Mouse (Mus musculus): ENCODE measurements at regions not wholly inside any gene's neighbourhood (a gene's known extent, or its start where the extent isn't known, plus 50 kb on each side); places are given as distances from the start of the nearest gene placed in this dataset.

DNA sequence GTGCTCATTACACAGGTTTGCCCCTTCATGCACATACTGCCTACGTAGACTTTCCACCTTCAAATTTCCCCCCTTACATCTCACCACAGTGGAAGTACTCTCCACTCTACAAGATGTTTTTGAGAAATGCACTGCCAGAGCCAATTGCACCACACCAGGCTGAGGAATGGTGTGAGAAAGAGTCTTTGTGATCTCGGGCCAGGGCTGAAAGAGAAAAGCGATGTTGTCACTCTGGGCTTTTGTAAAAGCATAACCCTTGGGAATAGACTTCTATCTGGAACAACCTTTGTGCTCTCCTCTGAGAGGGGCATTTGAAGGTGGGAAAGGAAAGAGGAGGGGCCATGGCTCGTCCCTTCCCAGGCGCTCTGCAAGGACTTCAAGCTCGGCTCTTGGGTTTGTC lies 194.2 kb downstream of the Icos start:
- DNase-seq: peak in 1 of 2 experiments; percentile 16
- intact Hi-C loops (cut with DNase I): no loop called here

DNA sequence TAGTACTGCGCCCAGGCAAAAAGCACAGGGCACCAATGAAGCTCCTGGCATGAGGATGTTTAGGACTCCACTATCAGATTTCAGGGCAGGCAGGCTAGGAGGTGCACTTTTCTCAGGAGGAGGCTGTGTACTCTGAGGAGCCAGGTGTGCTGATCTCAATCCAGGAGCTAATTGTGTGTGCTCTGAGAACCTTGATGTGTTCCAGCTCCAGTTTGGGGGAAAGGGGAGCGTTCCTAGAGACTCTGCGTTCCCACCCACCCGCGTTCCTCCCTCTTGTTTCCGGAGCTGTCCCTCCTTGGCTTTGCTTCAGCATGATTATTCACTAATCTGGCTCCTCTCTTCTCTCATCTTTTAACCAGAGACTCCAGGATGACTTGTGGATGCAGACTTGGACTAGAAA lies 195.2 kb downstream of the Icos start:
- DNase-seq: no peak
- intact Hi-C loops (cut with DNase I): no loop called here

DNA sequence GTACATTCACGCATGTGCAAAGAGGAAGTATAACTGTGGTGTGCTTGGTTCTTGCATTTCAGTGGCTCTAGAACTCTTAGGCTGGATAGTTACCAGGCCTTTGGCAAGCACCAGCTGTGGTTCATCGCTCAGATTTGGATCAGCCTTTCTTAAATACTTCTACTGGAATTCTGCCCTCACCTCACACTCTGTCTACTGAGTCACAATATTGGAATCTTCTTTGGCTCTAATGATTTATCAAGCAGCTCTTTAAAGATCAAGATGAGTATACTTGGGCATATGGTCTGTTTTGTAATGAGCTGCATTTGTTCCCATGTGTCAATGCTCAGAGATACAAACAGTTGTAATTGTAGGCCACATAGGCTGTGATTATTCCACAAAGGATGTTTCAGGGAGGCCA lies 197.5 kb downstream of the Icos start:
- no peak for DNase-seq
- intact Hi-C loops (cut with DNase I): no loop called here

DNA sequence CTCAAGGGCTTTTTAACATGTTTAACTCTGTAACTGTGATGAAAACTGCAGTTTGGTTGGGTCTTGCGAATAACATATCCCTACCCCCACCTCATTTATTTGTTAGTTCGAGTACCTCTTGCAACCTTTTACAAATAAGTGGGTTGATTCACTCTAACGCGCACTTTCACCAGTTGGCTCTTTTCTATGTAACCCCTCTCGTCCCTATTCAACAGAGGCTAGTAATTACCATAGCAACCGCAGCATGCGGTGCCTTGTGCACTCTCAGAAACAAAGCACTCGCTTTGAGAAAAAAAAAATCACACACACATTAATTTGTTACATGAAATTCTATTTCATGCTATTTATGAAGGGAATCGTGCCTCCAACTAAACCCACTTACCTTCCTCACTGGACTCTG lies 201.7 kb downstream of the Icos start:
- no peak for DNase-seq
- intact Hi-C loops (cut with DNase I): no loop called here

DNA sequence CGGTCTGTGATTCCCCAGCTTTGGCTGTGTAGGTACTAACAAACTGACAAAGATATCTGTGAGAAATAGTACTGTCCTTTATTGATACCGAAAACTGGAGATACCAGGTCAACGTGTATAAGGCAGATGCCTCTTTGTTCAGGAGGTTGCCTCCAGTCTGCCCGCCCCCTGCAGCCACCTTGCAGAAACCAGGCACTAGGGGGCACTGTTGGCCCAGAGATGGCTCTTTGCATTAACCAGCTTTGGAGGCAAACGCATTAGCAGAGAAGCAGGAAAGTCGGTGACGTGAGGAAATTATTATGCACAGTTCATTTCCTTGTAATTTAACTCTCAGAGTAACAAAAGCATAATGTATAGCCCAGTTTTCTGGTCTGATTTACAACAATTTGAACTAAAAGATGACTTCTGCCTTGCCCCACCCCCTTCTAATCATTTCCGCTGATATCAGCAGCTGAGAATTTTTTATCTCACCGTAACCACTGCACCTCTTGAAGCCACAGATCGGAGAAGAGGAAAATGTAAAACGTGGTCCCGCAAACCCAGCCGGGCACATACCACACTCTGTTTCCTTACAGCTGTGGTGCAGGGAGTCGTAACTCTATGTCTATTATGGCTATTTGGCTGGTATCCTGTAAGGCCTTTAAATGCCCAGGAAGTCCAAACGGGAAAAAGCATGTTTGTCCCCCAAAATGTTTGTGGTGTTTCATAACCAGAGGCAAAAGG lies 203.5 kb downstream of the Icos start:
- DNase-seq: peak; percentile 87 to 88
- intact Hi-C loops (cut with DNase I): loop anchor here (2.0 to 5.0 kb wide), 4 partner anchors 116 to 1526 kb away; no protein-coding TSS in a partner anchor

DNA sequence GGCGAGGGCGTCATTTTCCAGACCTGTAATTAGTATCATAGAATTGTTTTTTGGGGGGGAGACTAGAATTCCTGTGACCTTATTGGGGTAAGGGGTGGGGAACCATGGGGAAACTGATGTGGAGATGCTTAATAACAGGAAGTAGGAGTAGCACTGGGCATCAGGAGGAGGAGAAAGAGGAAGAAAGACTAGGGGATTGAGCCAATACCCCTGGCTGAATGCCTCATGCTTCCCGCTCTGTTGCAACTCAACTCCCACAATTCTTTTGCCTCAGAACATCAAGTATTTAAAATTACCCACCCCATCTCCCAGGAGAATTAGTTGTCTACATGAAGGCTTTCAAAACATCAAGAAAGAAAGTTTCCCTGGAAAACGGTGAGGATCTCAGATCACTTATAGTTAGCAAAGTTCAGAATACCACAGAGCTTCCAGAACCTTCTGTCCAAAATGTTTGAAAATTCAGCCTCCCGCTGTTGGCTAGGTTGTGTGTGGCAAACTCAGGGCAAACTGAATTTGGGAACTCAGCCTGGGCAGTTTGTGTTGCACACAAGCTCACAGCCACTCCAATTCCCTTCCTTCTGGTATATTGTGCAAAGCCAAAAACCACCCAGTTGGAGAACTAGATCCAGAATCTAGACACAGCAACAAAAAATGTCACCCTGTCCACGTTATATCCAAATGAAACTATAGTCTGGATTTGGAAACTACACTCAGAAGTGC lies 209.8 kb downstream of the Icos start:
- intact Hi-C loops (cut with DNase I): no loop called here
- DNase-seq: no peak

DNA sequence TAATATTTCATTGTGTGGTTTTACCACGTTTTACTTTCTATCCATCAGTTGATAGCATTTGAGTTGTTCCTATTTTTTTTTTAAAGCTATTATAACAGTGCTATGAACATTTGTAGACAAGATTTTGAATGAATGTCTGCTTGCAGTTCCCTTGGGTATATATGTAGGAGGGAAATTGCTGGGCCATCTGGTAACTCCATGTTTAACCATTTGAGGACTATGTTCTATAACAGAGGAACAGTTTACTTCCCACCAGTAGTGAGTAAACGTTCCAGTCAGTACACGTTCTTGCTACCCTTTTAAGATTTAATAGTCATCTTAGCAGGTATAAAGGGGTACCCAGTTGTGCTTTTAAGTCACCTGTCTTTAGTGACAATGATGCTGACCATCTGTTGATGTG lies 213.2 kb downstream of the Icos start:
- intact Hi-C loops (cut with DNase I): no loop called here
- DNase-seq: no peak

DNA sequence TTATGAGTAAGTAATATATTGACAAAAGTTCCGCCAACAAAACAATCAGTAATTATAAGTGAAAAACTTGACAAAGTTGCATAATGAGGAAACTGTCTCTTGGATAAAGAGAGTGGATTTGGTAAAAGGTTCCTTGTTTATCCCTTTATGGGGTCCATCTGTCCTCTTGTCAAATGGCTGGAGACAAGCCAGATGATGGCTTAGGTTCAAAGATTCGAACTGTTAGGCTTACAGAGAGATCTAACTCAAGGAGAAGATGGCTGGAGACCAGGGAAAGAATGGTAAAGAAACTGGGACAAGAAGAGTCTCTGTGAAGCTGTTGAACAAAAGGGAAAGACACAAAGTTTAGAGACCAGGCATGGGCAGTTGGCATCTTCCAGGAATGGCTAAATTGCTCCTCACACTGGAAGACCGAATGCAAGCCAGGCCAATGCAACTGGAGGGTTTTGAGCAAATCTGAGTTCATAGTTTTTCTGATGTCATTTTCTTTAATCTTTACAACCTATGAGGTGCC lies 220.9 kb downstream of the Icos start:
- intact Hi-C loops (cut with DNase I): no loop called here
- DNase-seq: no peak

DNA sequence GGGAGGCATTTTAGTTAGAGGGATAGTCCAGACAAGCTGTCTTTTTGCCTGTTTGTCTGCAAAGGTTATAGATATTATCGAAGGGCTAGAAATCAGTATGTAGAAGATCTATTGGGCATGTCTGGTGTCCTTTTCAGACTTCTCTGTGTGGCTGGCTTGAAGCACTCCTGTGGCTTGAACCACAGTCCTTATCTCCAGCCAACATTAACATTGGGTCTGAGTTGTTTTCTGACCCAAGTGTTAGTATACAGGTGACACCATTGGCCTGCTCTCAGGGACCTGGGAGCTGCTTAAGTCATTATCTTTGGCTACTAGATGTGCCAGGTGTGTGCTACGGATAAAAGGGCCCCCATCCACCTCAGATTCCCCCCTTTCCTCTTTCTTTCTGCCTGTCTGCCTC lies 223.3 kb downstream of the Icos start:
- intact Hi-C loops (cut with DNase I): no loop called here
- no peak for DNase-seq

DNA sequence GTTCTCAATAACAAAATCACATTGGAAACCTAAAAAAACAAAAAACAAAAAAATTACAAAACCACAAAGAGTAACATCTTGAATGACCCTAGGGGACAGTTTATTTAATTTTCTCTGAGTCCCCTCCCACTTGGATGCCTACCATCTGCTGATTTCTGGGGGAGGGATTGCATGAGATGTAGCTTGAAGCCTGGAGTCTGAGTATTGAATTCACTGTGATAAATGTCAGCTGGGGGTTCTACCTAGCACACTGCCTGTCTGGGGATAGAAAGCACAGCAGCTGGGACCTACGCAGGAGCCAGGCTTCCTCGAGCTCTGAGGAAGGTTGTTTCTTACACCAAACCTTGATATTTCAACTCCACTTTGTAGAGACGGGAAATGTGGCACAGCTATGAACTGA lies 224.4 kb downstream of the Icos start:
- intact Hi-C loops (cut with DNase I): no loop called here
- no peak for DNase-seq

DNA sequence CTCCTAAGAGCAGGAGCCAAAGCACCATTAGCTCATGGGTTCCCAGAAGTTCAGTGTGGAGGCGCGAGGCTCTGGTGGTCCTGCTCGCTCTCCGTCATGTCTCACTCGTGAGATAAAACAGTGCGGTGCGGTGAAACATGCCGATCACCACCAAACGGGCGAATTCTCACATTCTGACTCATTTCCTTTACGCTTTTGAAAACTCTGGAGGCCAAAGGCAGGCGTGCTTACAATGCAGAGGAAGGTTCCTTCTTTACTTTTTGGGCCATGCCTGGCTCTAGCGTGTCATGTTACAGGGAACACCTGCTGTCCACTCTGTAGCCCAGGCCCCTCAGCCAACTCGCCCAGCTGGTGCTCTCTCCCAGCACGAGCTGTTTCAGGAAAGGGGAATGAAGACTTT lies 225.4 kb downstream of the Icos start:
- peak in 1 of 2 experiments; percentile 7 for DNase-seq
- intact Hi-C loops (cut with DNase I): no loop called here

DNA sequence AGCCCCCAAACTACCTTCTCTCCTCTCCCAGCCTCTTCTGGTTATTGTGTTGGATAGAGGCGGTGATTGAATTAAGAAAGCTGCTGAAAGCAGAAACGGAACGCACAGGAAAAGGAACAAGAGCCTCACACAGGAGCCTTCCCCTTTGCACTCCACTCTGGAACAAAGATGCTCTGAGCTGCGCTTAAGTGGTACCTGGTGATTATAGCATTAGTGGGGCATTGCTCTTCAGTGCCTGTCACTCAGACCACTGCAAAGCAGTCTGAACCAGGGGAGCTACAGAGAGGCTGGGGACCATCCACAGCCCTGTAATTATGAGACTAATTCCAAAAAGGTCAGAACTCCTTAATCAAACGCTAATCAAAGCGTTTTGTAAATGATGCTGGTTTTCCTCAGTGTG lies 225.9 kb downstream of the Icos start:
- DNase-seq: no peak
- intact Hi-C loops (cut with DNase I): no loop called here

DNA sequence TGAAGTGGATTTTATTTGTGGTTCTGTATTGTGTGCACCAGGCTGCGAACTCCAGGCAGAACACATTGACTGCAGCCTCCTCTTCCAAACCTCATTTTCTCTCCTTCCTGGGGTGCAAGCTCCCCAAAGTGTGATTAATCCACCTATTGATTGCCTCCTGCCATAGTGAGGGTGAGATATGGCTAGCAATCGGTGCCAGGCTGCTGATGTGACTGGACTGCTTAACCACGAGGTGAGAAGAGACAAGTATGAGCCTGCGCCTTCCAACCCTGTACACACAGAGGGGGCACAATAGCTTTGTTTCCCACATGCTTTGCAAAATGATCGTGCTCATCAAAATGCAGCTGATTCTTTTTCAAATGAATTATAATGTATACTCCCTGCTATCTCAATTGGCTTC lies 227.4 kb downstream of the Icos start:
- intact Hi-C loops (cut with DNase I): no loop called here
- no peak for DNase-seq

DNA sequence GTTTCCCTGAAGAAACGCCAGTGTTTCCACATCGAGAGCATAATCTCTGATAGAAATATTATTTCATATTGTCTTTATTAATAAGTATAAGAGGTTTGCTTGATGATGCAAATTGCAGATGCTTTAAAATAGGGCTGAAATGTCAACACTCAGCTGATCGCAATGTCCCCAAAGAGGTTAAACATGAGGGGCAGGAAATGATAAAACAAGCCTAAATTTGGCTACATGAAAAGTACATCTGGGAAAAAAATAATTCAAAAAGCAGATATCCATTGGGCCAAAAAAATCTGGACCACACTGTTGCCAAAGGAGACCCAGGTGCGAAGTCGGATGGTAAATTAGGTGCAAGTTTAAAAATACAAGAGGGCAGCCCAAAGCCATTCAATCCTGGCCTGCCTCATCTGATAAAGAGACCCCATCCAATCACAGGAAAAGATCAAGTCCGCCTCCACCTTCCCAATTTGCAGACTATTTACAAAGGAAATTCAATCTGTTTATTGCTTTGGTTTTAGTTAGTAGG lies 229.2 kb downstream of the Icos start:
- intact Hi-C loops (cut with DNase I): no loop called here
- DNase-seq: no peak

DNA sequence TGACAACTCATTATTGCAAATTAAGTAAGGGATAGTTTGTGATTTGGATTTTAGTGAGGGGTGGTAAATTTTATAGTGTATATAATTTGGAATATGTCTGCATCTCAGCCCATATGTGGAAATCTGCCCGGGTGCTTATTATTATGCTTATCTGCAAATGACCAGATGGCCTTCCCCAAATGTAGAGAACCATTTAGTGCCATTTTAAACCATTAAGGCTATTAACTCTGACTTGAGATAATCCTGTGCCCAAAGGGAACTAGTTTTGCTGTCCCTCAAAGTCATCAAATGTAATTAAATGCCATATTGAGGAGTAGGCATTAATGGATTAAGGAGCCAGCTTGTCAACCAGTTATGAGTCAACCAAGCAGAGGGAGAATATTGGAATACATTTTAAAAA lies 230.7 kb downstream of the Icos start:
- intact Hi-C loops (cut with DNase I): no loop called here
- no peak for DNase-seq

DNA sequence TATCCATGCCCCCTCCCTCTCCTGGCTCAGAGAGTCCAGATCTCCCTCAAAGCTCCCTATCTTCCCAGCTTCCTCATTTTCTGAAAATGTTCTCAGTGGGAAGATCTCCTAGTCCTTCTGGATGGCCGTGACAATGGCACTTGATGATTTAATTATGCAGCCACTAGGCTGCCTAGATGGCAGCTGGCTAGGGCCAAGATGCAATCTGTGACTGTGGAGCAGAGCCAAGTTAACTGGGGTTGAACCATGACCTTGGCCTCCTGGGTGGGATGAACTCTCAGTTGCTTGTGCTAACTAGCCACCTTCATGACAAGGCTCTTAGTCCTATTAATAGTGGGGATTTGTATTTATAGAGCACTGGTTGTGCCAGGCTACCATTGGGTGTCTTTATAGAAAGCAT lies 243.4 kb downstream of the Icos start:
- DNase-seq: no peak
- intact Hi-C loops (cut with DNase I): no loop called here

DNA sequence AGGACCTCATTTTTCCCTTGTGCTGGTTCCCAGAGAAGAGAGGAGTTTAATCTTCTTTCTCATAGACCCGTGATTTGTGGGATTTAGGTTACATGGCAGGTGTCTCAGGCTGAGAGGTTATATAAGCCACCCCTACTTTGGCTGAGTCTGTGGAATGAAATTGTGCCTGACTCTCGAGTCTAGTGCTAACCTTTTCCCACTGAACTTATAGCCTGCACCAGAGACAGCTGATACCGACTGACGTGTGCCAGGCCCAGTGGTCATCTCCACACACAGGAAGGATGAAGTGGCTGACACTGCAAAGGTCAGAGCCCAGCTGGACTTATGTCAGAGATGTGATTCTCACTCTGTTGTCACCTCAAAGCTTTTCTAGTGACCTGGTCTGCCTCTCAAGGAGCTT lies 251.2 kb downstream of the Icos start:
- DNase-seq: peak in 1 of 2 experiments; percentile 24
- intact Hi-C loops (cut with DNase I): no loop called here

DNA sequence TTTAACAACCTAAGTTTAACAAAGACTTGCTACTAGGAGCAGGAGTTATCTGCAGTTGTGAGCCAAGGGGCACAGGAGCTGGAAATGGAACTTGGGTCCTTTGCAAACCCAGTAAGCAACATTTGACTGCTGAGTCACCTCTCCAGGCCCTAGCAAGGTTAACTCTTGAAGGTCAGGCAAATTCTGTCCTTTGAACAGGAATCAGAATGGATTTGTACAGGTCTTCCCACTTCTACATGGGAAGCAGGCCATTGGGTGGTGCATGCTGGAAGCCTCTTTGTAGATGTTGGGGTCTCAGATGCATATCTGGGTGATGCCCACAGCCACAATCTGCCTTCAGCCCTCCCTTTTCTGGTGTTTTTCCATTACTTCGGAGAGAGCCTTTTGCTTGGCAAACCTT lies 255.3 kb downstream of the Icos start:
- DNase-seq: no peak
- intact Hi-C loops (cut with DNase I): no loop called here

DNA sequence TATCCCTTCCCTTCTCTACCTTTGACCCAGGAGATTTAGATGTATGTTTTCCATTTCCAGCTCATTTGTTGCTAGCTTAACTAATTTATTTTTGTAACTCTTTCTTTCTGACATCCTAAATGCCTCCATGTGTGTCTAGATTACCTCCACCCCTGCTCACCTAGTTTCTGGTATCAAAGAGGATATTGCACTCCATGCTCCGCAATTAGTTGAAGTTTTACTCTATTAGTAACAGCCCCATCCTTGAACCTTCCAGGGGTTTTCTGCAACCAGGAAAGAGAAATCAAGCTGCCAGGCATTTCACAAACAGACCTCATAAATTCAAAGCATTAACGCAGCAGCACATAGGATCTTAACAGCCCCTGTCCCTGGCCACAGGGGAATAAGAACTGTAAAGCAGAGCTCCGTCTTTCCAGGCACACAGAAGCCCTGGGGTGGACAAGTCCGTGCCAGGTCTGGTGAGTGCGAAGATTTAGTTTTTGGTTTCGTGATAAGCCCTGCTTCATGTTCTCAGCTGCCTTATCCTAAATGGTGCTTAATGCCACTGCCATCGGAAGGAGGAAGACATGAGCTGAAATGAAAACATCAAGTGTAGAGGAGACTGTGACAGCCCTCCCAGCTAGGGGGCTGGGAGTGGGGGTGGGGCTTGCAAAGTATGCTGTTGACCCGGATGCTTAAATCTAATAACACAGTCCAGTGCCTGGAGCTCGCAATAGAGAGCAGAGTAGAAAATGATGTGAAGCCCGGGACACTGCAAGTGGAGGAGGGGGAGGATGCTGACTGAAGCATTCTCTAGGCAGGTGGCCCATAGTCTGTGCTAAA lies 256.0 kb downstream of the Icos start:
- DNase-seq: no peak
- intact Hi-C loops (cut with DNase I): no loop called here

DNA sequence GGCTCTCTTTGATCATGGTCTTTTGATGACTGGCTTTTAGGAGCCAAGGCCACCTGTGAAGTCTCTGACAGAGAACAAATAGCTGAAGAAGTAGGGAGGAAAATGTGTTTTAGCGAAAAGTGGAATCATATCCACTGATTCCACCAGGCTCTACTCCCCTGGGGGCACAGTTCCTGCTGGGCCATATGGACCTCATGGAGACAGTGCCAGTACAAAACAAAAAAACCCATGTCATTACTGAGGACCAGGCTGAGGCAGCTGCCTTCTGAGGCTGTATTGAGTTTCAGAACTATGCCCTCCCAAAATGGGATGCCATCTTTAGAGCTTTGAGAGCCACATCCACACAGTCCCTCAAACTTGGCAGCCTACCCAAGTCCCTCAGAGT lies 256.6 kb downstream of the Icos start:
- intact Hi-C loops (cut with DNase I): no loop called here
- no peak for DNase-seq

DNA sequence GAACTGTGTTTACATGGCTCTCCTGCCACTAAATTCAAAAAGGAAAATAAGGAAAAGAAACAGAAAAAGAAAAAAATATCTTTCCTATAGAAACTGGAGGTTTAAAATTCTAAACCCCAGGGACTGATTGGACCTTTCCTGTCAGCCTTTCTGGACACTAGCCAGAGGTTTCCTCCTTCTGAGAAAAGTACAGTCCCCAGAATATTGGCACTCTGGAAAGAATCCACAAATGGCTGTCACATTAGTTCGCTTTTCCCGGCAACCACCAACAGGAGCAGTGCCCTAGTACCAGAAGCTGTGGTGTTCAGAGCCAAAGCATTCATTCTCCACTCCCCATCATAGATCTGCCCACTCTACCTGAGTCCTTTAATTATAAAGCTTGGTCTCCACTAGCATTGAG lies 258.8 kb downstream of the Icos start:
- DNase-seq: no peak
- intact Hi-C loops (cut with DNase I): no loop called here

All from gastrocnemius, postnatal 36 days (tissue).